Mouse (Mus musculus) liver, postnatal 0 days (tissue): ENCODE results near the gene Dlg1. TPM values are rescaled to one million over a fixed set of nuclear protein-coding genes. Genes with fewer than 3 reads are reported as not detected.

Experiments used
- ATAC-seq: fragments of 200-750 bp; cut with Nextera tagmentation; 2 replicates; pipeline ENCODE4 v1.8.0; 2017; ENCODE audit warnings: mild to moderate bottlenecking, moderate library complexity
- DNase-seq: peaks from one replicate; pipeline ENCODE4 v3.0.0-alpha.2; 2016
- H3K27ac ChIP-seq: fragments of 300-500 bp; sonication (generic); 2 replicates; pipeline ENCODE4 v1.5.1; 2014; ENCODE audit warnings: antibody characterized with exemption, moderate library complexity, mild to moderate bottlenecking, low read depth
- H3K27me3 ChIP-seq: fragments of 300-500 bp; sonication (generic); 2 replicates; pipeline ENCODE4 v1.6.1; 2014; ENCODE audit warnings: low read length, control low read depth, mixed read lengths; ENCODE audit not compliant: insufficient read depth
- H3K36me3 ChIP-seq: fragments of 300-500 bp; sonication (generic); replicated peaks from 2 replicates; pipeline ENCODE4 v1.6.1; 2014; ENCODE audit warnings: mild to moderate bottlenecking, control low read depth, low read length, moderate library complexity, mixed read lengths; ENCODE audit not compliant: insufficient read depth
- H3K4me1 ChIP-seq: fragments of 300-500 bp; sonication (generic); 2 replicates; pipeline ENCODE4 v1.6.1; 2014; ENCODE audit warnings: antibody characterized with exemption, mild to moderate bottlenecking, control low read depth; ENCODE audit not compliant: insufficient read depth
- H3K4me2 ChIP-seq: fragments of 300-500 bp; sonication (generic); 2 replicates; pipeline ENCODE4 v1.6.1; 2014; ENCODE audit warnings: low read depth, mild to moderate bottlenecking, low read length, moderate library complexity, mixed read lengths
- H3K4me3 ChIP-seq: fragments of 300-500 bp; sonication (generic); 2 replicates; pipeline ENCODE4 v1.5.1; 2014; ENCODE audit warnings: low read depth, low read length
- H3K9ac ChIP-seq: fragments of 300-500 bp; sonication (generic); replicated peaks from 2 replicates; pipeline ENCODE4 v1.6.1; 2014; ENCODE audit warnings: mild to moderate bottlenecking, moderate library complexity
- H3K9me3 ChIP-seq: fragments of 300-500 bp; sonication (generic); 2 replicates; pipeline ENCODE4 v1.6.1; 2016; ENCODE audit warnings: mild to moderate bottlenecking, control low read depth, low read length, mixed read lengths
- CTCF ChIP-seq: sonication (generic); IDR thresholded peaks from 2 replicates; pipeline ENCODE4 v1.5.1; 2016; ENCODE audit warnings: antibody characterized with exemption, low read depth
- EP300 ChIP-seq: IDR thresholded peaks from 2 replicates; pipeline ENCODE4 v1.6.1; 2016; ENCODE audit warnings: antibody characterized with exemption, low read depth, mild to moderate bottlenecking
- WGBS: fragments of 180-500 bp; shearing (Covaris S2); extraction: QIAGEN DNeasy Blood & Tissue Kit; methylation state at CpG from one replicate; pipeline ENCODE4 v1.1.7; 2014; ENCODE audit not compliant: insufficient replicate concordance; 5-methylcytosine and 5-hydroxymethylcytosine counted together
- polyA plus RNA-seq: library from polyadenylated mRNA; unstranded; fragments of >200 nt; fragmentation: Nextera tagmentation; extraction: Ambion mirVana; gene quantifications from 2 replicates; pipeline ENCODE4 v1.2.1, GENCODE M21; 2015

The Dlg1 gene
- polyA plus RNA-seq, 1 experiment from 2014 or later: 5.6 TPM

- H3K27me3 ChIP-seq: no peaks in the 10 kb centered on the region
- no peak overlapping the region for H3K9ac ChIP-seq
- 80% methylated on average over 5 of the region's 5 CpGs for WGBS
- no peaks in the 10 kb centered on the region for H3K9me3 ChIP-seq
- DNase-seq (no peak), ATAC-seq (no peak)
- H3K27ac ChIP-seq: no peak overlapping the region
- no peak for TF ChIP-seq CTCF
- no peak for TF ChIP-seq EP300
- H3K36me3 ChIP-seq: no peaks in the 10 kb centered on the region
- no peak overlapping the region for H3K4me3 ChIP-seq
- peaks cover 4% of the 10 kb centered on the region for H3K4me1 ChIP-seq
- H3K4me2 ChIP-seq: no peak overlapping the region
Observed at GRCm38 (mm10) chr16:31653616-31654015, 9.6 kb upstream of the Dlg1 start.

- Histone ChIP-seq H3K9me3 (no peaks in the 10 kb centered on the region), H3K4me2 (no peak overlapping the region), H3K4me1 (peaks cover 4% of the 10 kb centered on the region), H3K36me3 (no peaks in the 10 kb centered on the region), H3K27me3 (no peaks in the 10 kb centered on the region), H3K27ac (no peak overlapping the region), H3K4me3 (no peak overlapping the region), H3K9ac (no peak overlapping the region)
- no peak for DNase-seq
- no peak for TF ChIP-seq CTCF
- TF ChIP-seq EP300: no peak
- ATAC-seq: no peak
- WGBS: 78% methylated on average over 7 of the region's 7 CpGs
Observed at GRCm38 (mm10) chr16:31654021-31654420, 9.2 kb upstream of the Dlg1 start.

GRCm38 (mm10) chr16:31655531-31655930 lies 7.7 kb upstream of the Dlg1 start:
- DNase-seq (no peak), ATAC-seq (no peak)

GRCm38 (mm10) chr16:31657502-31657901 lies 5.7 kb upstream of the Dlg1 start:
- peaks cover 4% of the 10 kb centered on the region; the same call in 1 of the 2 replicates for H3K27me3 ChIP-seq
- H3K36me3 ChIP-seq: no peaks in the 10 kb centered on the region
- H3K4me2 ChIP-seq: no peak overlapping the region
- no peak overlapping the region for H3K27ac ChIP-seq
- H3K4me1 ChIP-seq: peaks cover 2% of the 10 kb centered on the region
- DNase-seq: no peak
- no peak overlapping the region for H3K9ac ChIP-seq
- H3K4me3 ChIP-seq: no peak overlapping the region
- H3K9me3 ChIP-seq: no peaks in the 10 kb centered on the region
- 26% methylated on average over 2 of the region's 2 CpGs for WGBS
- ATAC-seq: no peak
- TF ChIP-seq CTCF (no peak), EP300 (no peak)

More at GRCm38 (mm10) chr16:31655531-31655930, 7.7 kb upstream of the Dlg1 start:
- no peaks in the 10 kb centered on the region for H3K36me3 ChIP-seq
- TF ChIP-seq CTCF: no peak
- TF ChIP-seq EP300: no peak
- no peak overlapping the region for H3K9ac ChIP-seq
- no peaks in the 10 kb centered on the region for H3K27me3 ChIP-seq
- H3K4me3 ChIP-seq: no peak overlapping the region
- no peaks in the 10 kb centered on the region for H3K9me3 ChIP-seq
- H3K27ac ChIP-seq: no peak overlapping the region
- H3K4me2 ChIP-seq: no peak overlapping the region
- H3K4me1 ChIP-seq: peaks cover 4% of the 10 kb centered on the region
- 67% methylated on average over 2 of the region's 2 CpGs for WGBS

- ATAC-seq: no peak
- H3K27ac ChIP-seq: no peak overlapping the region
- no peaks in the 10 kb centered on the region for H3K36me3 ChIP-seq
- H3K4me3 ChIP-seq: no peak overlapping the region
- H3K4me1 ChIP-seq: peaks cover 11% of the 10 kb centered on the region
- DNase-seq: no peak
- H3K9ac ChIP-seq: no peak overlapping the region
- 46% methylated on average over 6 of the region's 6 CpGs for WGBS
- H3K27me3 ChIP-seq: peaks cover 4% of the 10 kb centered on the region; the same call in 1 of the 2 replicates
- H3K9me3 ChIP-seq: no peaks in the 10 kb centered on the region
- H3K4me2 ChIP-seq: no peak overlapping the region
- TF ChIP-seq CTCF (no peak), EP300 (no peak)
Observed at GRCm38 (mm10) chr16:31658539-31659334, 4.5 kb upstream of the Dlg1 start.

GRCm38 (mm10) chr16:31659453-31659852 lies 3.8 kb upstream of the Dlg1 start:
- DNase-seq (no peak), ATAC-seq (no peak)
- Histone ChIP-seq H3K4me1 (peaks cover 11% of the 10 kb centered on the region), H3K27ac (no peak overlapping the region), H3K9ac (no peak overlapping the region), H3K27me3 (peaks cover 4% of the 10 kb centered on the region; the same call in 1 of the 2 replicates), H3K4me3 (no peak overlapping the region), H3K9me3 (no peaks in the 10 kb centered on the region), H3K4me2 (no peak overlapping the region), H3K36me3 (no peaks in the 10 kb centered on the region)
- TF ChIP-seq EP300 (no peak), CTCF (no peak)
- 30% methylated on average over 5 of the region's 5 CpGs for WGBS
